Mouse (Mus musculus) spleen, postnatal 10 days (tissue): Measurements from ENCODE around the gene 2310039H08Rik.
A peak's percentile ranks its signal among the peaks of the same experiment; 100 is the strongest.

Source experiments
- DNase-seq, 2 experiments: peaks; one replicate each; pipeline ENCODE4 v3.0.0; 2021 to 2022; ENCODE audit warnings: low spot score in 2 of 2

Gene 2310039H08Rik

DNA sequence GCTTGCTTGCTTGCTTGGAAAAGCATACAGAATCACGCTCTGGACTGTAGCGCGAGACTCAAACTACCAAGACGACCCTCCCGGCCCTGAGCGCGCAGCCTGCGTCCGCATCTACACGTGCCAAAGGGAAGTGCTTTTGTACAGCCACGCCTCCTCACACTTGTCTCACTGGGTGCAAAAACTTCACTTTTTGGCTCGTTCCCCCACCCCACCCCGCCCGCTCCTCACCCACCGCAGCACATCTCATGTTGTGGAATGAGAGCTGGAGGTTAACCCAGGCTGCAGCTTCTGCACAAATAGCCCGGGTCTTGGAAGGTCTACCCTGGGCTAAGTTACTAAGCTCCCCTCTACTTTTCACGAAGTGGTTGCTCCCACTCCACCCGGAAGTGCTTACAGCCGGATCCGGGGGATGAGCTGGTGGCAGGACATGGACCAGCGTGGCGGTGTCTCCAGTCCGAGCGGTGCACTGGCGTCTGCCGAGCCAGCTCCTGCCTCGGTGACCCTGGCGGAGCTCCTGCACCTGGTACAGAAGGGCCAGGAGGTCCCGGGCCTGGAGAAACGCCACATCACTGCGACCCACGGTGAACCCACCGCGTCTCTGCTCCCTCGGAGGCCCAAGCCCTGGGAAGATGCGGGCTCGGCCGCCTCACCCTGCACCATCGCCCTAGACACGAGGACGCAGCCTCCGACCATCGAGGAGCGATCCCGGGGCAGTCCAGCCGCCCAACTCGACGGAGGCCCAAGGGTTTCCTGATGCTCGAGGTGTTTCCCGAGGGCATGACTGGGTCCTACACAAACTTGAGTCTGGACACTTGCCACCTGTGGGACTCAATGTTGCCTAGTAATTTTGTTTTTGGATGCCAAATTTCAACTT is at the start of gene 2310039H08Rik:
2310039H08Rik (plus strand) TSS at position 232 of the 874 bp plus-strand sequence.
- peak; percentile 73 to 81 for DNase-seq

DNA sequence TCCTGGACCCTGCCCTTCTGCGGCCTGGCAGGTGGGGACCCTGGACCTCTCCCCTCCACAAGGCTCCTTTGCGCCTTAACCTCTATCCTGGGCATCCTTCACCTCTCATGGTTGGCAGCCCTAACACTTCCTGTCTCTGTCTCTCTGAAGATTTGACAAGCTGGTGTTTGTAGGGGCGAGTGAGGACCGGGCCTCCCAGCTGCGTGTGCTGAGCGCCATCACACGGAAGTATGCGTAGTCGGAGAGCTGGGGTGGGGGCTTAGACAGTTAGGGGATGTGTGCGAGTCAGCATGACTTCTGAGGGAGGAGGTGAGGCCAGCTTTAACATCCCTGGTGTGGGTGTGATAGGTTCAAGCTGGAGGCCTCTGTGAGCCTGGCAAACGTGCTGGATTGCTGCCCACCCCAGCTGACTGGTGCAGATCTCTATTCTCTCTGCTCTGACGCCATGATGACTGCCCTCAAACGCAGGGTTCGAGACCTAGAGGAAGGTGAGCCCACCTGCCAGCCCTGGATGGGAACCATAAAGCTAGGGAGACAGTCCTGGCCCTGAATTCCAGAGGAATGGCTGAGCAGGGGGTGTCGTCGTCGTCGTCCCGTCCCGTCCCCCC is 47.9 kb upstream of the 2310039H08Rik start:
- no peak for DNase-seq

DNA sequence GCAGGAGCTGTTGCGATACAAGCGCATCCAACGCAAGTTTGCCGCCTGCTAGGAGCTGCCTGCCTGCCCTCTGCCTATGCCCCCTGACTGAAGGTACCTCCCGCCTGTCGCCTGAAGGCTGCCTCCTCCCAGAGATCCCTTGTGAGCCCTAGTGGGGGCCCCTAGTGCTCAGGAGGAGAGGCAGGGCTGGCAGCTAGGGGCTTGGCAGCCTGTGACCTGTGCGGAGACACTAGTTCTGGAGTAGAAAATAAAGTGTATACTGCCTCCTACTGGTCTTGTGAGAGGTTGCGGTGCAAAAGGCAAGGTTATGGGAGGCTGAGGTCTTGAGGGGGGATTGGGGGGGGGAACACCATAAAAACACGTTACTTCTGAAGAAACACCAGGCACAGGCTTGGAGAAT is 47.2 kb upstream of the 2310039H08Rik start:
- DNase-seq = peak in 1 of 2 experiments; percentile 47

DNA sequence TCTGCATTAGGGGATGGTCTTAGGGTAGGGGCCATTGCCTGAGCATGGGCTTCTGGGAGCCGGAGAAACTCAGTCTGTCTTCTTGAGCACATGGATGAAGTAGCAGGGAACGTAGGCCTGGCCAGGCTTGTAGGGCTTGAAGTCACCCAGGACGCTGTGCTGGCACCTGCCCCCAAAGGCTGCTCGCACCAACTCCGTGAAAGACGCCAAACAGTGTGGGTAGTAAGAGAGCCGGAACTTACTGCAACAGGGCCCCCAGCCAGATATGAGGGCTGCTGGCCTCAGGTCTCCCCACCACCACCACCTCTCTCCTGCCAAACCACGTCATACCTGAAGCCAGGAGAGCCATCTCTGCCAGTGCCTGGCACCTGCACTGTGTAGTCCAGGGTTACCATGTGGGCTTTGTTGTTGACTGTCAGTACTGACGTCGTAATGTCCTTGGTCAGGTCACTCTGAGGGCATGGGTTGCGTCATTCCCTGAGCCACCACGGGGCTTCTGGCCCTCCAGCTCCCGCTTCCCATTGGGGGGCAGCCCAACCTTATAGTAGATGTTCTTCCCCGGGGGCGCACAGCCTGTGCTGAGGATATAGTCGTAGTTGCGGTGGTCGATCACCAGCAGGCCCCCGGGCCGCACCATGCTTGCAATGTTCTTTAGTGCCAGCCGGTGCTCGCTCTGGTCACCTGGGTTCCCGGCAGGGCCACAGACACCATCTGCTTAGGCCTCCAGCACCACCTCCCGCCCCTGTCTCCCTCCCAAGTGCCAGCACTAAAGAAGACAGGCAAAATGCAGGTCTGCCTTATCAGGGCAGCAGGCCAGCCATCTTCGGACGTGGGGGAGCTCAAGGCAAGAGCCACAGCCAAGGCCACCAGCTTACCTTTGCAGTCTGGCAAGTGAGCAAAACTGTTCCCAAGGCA is 46.4 kb upstream of the 2310039H08Rik start:
- no peak for DNase-seq

DNA sequence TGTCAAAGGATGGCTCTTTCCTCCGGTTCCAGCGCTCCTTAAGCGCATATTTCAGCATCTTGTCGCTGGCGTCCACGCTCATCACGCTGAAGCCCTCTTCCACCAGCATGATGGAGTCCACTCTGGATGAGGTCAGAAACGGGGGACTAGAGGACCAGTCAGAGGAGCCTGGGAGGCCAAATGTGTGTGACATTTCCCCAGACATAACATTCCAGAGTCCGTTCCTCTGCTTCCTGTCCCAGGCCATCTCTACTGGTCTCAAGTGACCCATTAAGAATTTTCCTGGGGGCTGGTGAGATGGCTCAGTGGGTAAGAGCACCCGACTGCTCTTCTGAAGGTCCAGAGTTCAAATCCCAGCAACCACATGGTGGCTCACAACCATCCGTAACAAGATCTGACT is 45.2 kb upstream of the 2310039H08Rik start:
- DNase-seq = no peak

DNA sequence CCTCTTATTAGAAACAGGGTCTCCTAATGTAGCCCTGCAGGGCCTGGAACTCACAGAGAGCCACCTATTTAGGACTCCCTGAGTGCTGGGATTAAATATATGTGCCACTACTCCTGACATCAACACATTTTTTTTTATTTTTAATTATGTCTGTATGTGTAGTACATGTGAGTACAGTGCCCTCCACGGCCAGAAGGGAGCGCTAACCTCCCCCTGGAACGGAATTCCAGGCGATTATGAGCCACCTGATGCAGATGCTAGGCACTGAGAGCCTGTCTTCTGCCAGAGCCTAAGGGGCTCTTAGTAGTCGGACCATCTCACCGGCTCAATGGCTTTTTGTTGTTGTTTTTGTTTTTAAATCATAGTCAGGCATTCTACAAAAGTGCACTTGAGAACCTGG is 44.4 kb upstream of the 2310039H08Rik start:
- DNase-seq = peak in 1 of 2 experiments; percentile 47

DNA sequence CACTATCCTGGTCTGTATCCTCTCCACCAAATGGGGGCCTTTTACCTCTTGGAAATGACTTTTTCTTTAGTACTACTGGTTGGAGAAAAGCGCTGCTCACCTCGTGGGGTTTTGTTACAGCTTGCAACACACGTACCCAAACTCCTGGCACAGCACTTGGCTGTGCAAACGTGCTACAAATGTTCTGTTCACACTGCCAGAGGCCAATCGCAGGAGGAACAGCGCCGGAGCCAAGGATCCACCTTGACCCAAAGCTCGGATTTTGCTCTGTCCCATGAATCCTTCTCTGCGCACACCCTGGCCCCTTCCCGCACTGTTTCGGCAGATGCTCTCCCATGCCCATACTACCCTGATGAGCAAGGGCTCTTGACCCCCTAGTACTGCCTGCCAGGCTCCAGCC is 43.9 kb upstream of the 2310039H08Rik start:
- DNase-seq = no peak

DNA sequence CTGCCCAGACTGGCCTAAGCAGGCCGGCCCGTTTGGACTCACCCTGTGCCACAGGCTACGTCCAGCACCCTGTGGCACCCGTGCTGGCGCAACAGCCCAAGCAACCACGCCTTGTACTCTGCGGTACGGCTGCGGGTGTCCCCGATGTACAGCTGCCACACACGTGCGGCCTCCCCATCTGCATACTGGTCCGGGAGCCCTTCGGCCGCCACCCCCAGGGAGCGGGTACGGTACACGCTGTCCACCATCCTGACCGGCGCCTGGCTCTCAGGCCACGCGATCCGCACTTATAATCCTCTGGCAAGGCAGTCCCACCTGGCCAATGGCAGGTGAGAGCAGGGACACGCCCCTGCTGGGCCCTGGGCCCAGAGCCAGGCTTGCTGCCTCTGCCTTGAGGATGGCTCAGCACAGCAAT is 43.5 kb upstream of the 2310039H08Rik start, which contains the start of gene Gnmt:
Gnmt (minus strand) TSS at position 265 of the 415 bp plus-strand sequence.
- no peak for DNase-seq

DNA sequence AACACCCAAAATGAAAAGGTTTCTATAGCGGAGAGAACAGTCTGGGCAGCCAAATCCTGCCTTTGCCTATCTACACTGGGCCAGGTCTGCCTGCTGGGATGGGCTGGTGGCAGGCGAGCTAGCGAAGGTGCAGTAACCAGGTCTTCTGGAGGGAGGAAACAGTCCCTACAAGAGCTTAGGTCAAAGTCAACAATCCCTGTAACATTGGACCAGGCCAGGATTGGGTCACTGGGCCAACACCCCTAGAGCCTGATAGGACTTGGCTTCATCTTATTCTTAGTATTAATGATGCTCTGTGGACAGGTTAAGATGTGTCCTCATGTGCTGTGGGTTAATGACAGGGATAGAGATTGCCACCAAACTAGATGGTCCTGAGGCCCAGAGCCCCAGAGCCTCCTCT is 38.4 kb upstream of the 2310039H08Rik start:
- DNase-seq = no peak

DNA sequence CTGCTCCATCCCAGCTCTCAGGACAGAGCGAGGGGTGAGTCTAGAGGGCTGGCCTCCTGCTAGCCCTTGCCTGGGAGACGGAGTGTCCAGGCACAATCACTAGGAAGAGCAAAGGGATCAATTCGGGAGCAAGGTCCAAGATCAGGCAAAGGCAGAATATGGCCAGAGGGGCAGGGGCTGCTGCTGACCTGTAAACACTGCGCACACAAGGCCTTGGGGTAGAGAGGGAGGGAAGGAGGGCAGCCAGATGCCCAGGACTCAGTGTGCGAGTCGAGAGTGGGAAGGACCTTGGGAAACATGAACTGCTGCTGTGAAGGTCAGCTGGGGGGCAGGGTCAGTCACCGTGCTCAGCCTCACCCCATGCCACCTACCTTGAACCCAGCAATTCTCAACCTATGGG is 37.1 kb upstream of the 2310039H08Rik start:
- no peak for DNase-seq

DNA sequence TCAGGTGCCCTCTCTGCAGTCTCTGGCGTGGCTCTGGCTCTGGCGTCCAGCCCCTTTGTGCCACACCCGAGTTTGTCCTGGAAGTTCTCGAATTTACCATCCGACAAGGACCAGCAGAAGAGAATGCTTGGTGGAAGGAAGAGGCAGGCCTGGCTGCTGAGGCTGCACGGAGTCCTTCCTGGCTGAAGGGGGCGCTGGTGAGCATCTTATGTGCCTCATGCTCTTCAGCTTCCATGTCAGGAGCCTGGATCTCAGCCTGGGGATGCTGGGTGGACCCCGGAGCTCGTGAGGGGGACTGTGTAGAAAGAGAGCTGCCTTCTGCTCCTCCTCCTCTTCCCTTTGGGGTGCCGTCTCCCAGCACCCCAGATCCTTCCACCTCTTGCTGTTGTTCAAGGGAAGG is 36.3 kb upstream of the 2310039H08Rik start:
- peak; percentile 34 to 70 for DNase-seq

DNA sequence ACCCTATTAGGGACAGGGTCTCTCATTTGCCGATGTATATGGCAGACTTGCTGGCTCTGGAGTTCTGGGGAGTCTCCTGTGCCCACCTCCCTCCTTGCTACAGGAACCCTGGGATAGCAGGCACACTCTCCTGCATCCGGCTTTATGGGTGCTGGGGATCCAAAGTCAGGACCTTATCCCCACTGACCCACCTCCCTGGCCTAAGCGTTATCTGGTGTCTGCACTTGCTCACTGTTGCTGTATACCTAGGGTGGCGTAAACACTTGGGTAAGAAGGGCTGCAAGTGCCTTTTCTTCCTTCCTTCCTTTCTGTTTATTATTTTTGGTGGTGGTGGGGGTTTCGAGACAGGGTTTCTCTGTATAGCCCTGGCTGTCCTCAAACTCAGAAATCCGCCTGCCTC is 31.1 kb upstream of the 2310039H08Rik start:
- no peak for DNase-seq

DNA sequence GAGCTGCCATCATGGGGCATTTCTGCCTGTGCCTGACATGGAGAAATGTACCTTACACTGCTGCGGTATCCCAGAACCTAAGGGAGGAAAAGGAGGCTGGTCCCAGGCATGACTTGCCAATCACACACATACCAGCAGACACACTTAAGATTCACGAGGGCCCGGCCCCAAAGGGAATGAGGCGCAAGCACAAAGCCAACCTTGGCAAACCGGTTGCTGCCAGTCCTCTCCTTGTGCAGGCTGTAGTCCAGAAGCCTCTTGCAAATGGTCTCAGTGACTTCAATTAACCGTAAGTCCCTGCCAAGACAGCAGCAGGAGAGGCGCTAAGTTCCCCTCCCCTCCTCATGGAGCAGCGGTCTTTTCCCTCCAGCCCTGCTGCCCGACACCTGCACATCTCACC is 29.4 kb upstream of the 2310039H08Rik start:
- DNase-seq = no peak

DNA sequence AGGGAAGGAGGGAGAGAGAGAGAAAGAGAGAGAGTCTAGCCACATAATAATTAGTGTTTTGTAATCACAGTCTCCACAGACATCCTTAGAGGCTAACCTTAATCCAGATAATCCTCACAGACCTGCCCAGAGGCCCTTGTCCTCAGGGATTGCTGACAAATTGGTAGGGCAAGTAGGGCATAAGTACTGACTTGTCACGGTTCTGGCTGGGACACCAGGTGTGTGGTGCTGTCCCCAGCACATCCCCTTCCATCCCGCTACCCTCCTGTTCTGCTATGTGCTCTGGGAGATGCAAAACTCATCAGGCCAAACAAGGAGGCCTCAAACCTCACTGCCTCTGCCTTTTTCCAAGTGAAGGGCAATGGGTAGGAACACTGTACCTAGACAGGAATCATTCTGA is 26.9 kb upstream of the 2310039H08Rik start:
- no peak for DNase-seq

DNA sequence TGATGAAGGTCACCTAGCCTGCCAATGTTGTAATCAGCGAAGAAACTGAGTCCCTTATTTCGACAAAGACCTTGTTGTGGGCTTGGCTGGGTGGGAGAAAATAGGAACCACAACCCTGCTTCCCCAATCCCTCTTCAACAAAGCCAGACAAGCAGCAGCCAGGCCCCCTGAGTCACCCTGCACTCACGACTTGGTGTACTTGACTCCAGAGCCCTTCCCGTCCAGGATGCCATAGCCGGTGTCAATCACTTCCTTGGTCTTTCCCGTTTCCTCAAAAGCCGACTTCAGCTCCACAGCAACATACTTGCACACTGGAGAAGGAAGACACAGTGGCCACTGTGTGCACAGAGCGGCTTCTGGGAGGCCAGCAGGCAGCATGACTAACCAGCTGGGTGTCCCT is 25.2 kb upstream of the 2310039H08Rik start:
- DNase-seq = no peak

DNA sequence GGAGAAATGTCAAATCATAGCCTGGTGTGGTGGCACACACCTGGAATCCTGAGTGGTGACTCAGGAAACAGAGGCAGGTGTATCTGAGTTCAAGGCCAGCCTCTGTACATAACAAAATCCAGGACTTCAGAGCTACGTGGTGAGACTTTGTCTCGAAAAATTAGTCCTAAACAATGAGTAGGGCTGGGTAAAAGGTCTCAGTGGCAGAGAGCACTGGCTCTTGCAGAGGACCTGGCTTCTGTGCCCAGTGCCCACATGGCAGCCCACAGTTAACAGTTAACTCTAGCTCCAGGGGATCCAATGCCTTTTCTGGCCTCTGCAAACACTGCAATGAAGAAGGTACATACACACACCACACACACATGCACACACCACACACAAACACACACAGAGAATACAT is 24.6 kb upstream of the 2310039H08Rik start:
- DNase-seq = no peak

DNA sequence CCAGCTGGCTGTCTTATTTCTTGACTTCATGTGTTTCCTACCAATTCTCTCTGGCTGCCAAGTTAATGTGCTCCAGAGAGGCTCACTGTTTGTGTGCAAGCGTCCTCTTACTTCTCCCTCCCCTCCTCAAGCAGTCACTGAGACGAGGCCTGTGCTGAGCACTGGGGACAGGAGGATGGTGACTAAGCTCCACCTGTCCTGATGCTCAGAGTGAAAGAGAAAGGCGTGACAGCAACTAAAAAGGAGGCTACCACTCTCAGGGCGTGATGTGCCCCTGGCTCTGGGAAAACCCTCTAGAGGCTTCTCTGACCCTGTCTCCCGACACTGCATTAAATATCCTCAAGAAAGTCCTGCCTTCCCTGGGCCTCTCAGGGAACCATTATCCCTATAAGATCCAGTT is 23.2 kb upstream of the 2310039H08Rik start:
- DNase-seq = no peak

DNA sequence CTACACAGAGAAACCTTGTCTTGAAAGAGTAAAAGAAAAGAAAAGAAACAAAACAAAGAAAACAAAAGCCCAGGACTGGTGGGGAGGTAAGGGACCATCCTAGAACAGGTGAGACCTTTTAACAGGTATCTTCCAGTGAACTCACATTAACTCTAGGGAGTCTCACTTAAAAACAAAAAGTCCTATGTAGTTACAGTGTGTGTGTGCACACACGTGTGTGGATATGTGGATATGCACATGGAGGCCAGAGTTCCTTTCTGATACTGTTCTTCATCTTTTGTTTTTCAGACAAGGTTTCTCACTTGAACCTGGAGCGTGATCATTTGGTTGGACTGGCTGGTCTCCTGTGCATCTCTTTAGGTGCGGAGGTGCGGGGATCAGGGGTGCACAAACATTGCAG is 21.9 kb upstream of the 2310039H08Rik start:
- DNase-seq = no peak

DNA sequence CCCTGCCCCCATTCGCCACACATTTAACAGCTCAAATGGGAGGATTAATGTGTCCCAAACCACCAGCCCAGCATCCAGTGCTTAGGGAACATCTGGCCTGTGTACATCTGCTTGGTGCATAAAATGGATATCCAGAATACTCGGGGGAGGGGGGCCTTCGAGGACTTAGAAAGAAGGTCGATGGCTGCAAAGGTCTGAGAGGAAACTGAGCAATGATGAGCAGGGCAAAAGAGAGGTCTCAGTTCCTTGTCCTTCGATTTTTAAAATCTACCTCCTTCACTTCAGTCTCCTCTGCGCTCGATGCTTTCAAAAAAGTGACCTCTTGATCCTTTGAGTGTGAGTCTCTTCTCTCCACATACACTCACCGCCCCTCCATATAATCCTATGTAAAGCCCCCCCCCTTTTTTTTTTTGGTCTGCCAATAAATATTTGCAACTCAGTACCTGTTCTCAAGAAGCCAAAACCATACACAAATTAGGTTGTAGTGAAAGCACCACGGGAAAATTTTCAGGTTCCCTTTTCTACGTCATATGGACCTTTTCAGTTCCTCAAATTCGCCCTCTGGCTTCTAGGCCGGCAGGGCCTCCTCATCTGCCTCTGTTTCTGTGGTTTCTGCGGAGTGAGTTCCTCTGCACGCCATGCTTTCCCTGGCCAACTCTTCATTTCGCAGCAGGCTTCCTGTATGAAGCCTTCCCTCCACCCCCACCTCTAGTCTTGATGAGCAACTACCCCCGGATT is 21.2 kb upstream of the 2310039H08Rik start:
- DNase-seq = no peak

DNA sequence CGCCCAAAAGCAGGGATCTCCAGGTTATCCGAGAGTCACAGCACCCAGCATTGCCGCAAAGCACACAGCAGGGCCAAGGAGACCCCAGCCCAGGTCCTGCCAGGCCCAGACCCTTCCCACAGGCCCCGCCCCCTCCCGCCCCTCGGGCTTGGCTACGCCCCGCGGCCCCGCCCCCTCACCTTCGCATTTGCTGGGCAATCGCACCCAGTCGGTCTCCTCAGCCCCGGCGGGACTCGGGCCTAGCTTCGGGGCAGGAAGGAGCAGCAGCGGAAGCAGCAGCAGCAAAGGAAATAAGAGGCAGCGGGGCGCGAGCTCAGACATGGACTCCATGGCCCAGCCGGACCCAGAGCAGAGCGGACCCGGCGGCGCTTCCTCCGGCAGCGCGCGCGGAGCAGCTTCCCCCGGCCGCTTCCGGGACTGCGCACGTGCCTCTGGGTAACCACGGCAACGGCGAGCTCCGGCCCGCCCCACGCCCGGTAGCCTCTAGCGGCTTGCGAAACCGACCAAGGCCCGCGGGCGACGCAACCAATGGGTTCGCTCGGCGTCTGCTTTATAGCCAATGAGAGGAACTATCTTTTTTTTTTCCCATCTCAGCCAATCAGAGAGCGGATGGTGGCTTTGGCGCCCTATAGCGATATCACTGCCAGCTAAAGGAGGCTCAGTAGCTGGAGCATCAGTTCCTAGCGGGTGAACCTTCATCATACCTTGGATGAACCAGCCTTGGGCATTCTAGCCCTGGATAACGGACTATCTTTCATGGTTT is 20.5 kb upstream of the 2310039H08Rik start, which contains the start of gene Cnpy3:
Cnpy3 (minus strand) TSS at position 421 of the 763 bp plus-strand sequence.
- DNase-seq = peak; percentile 89 to 98
